Mouse (Mus musculus): ENCODE results near the gene Ntng2. TPM values are rescaled to one million over a fixed set of nuclear protein-coding genes. Genes with fewer than 3 reads are reported as not detected.

Ntng2 gene
- polyA plus RNA-seq, 1 experiment from 2014 or later = not detected

DNA sequence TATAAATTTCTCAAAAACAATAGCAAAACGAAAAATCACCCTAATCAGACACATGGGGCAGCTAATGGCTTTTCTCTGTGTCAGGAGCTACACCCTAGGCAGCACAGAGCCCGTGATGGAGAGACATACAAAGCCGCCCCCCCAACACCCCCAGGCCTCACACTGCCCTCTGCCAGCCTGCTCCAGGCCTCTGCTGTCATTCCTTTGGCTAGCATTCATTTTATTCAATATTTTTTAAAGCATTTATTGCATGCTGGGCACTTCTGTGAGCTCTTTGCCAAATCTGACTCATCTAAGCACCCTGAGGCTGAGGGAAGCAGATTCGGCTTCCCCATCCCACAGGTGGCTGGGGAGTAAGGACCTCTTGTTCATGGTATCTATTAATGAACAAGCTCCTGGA, 26.1 kb downstream of the Ntng2 start:
- H3K4me1 ChIP-seq (ENCODE audit: control insufficient read depth, insufficient read depth, low read length) = 0 out of 2 replicates have a peak, but pooled peaks cover 4% of the 10 kb centered on the region
- peaks cover 8% of the 10 kb centered on the region for H3K27me3 ChIP-seq (ENCODE audit: control insufficient read depth, insufficient read depth, low read length)
- 75% methylated on average over 4 of the region's 4 CpGs for WGBS (ENCODE audit: insufficient replicate concordance)
- no peak overlapping the region for H3K9ac ChIP-seq (ENCODE audit: low read depth, low read length)
- no peaks in the 10 kb centered on the region for H3K9me3 ChIP-seq (replicated peaks; ENCODE audit: control insufficient read depth, low read length)
- no peak for ATAC-seq (replicated peaks; ENCODE audit: insufficient number of reproducible peaks, low FRiP score, low TSS enrichment)
- no peak overlapping the region for H3K4me2 ChIP-seq
- H3K36me3 ChIP-seq (ENCODE audit: control insufficient read depth, insufficient read depth, low read length) = no peaks in the 10 kb centered on the region
- no peak overlapping the region for H3K27ac ChIP-seq (ENCODE audit: low read depth, low read length)
- H3K4me3 ChIP-seq (ENCODE audit: low read depth, low read length) = no peak overlapping the region

GRCm38 (mm10) chr2:29223591-29224262, 29.1 kb downstream of the Ntng2 start:
- H3K9me3 ChIP-seq (replicated peaks; ENCODE audit: control insufficient read depth, low read length) = no peaks in the 10 kb centered on the region
- H3K36me3 ChIP-seq (ENCODE audit: control insufficient read depth, insufficient read depth, low read length) = no peaks in the 10 kb centered on the region
- WGBS (ENCODE audit: insufficient replicate concordance) = 45% methylated on average over 7 of the region's 7 CpGs
- no peak overlapping the region for H3K4me3 ChIP-seq (ENCODE audit: low read depth, low read length)
- 0 out of 2 replicates have a peak, but pooled peaks cover 4% of the 10 kb centered on the region for H3K4me1 ChIP-seq (ENCODE audit: control insufficient read depth, insufficient read depth, low read length)
- H3K27me3 ChIP-seq (ENCODE audit: control insufficient read depth, insufficient read depth, low read length) = peaks cover 3% of the 10 kb centered on the region; the same call in 1 of the 2 replicates
- no peak overlapping the region for H3K27ac ChIP-seq (ENCODE audit: low read depth, low read length)
- no peak overlapping the region for H3K4me2 ChIP-seq
- ATAC-seq (replicated peaks; ENCODE audit: insufficient number of reproducible peaks, low FRiP score, low TSS enrichment) = no peak
- H3K9ac ChIP-seq (ENCODE audit: low read depth, low read length) = no peak overlapping the region

GRCm38 (mm10) chr2:29222302-29222701, 30.5 kb downstream of the Ntng2 start:
- Histone ChIP-seq H3K4me2 (no peak overlapping the region), H3K4me3 (ENCODE audit: low read depth, low read length) (no peak overlapping the region), H3K27me3 (ENCODE audit: control insufficient read depth, insufficient read depth, low read length) (no peaks in the 10 kb centered on the region), H3K27ac (ENCODE audit: low read depth, low read length) (no peak overlapping the region; the same call in 1 of the 2 replicates), H3K9me3 (replicated peaks; ENCODE audit: control insufficient read depth, low read length) (no peaks in the 10 kb centered on the region), H3K9ac (ENCODE audit: low read depth, low read length) (no peak overlapping the region), H3K36me3 (ENCODE audit: control insufficient read depth, insufficient read depth, low read length) (no peaks in the 10 kb centered on the region), H3K4me1 (ENCODE audit: control insufficient read depth, insufficient read depth, low read length) (0 out of 2 replicates have a peak, but pooled peaks cover 4% of the 10 kb centered on the region)
- 4% methylated on average over 4 of the region's 4 CpGs for WGBS (ENCODE audit: insufficient replicate concordance)
- ATAC-seq (replicated peaks; ENCODE audit: insufficient number of reproducible peaks, low FRiP score, low TSS enrichment) = no peak

DNA sequence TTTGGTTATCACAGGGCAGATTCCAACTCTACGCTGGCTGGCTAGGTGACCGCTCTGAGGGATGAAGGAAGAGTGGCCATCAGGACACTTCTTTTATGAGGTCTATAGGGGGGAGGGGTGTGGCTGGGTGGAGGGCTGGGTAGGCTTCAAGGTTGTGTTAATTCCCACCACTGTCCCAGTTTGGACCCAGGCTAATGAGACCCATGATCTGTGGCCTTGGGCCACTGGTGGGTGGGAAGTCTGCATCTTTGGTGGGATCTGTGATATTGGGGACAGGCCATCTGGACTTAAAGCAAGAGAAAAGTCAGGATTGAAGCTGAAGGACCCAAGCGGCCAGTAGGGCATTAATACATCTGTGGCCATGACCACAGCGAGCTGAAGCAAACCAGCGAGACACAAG, 34.0 kb downstream of the Ntng2 start:
- WGBS (ENCODE audit: insufficient replicate concordance) = 78% methylated on average over 5 of the region's 5 CpGs

DNA sequence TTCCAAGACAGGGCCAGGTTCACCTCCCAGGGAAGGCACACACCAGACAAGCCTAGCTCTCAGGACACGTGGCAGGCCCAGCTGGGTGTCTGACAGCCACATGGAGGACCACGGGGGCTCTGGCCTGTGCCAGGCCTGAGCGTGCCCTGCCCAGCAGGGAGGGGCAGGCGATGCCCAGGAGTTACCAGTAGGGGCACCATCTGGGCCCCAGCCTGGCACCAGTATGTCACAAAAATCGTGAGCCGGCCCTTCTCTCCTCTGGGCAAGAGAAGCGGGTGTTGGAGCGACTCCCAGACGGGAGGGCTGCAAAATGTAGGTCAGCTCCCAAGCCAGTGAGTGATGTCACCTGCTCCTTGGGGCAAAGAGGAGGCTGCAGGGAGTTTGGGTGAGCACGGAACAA, 34.9 kb downstream of the Ntng2 start:
- H3K4me2 ChIP-seq = no peak overlapping the region
- H3K9me3 ChIP-seq (replicated peaks; ENCODE audit: control insufficient read depth, low read length) = no peaks in the 10 kb centered on the region
- no peaks in the 10 kb centered on the region for H3K27me3 ChIP-seq (ENCODE audit: control insufficient read depth, insufficient read depth, low read length)
- H3K9ac ChIP-seq (ENCODE audit: low read depth, low read length) = no peak overlapping the region
- H3K27ac ChIP-seq (ENCODE audit: low read depth, low read length) = no peak overlapping the region
- 0 out of 2 replicates have a peak, but pooled peaks have one; percentile 18 for ATAC-seq (replicated peaks; ENCODE audit: insufficient number of reproducible peaks, low FRiP score, low TSS enrichment)
- H3K4me3 ChIP-seq (ENCODE audit: low read depth, low read length) = no peak overlapping the region
- 0 out of 2 replicates have a peak, but pooled peaks cover 4% of the 10 kb centered on the region for H3K4me1 ChIP-seq (ENCODE audit: control insufficient read depth, insufficient read depth, low read length)
- 64% methylated on average over 10 of the region's 10 CpGs for WGBS (ENCODE audit: insufficient replicate concordance)
- no peaks in the 10 kb centered on the region for H3K36me3 ChIP-seq (ENCODE audit: control insufficient read depth, insufficient read depth, low read length)

More for the DNA sequence above, 34.0 kb downstream of the Ntng2 start:
- no peaks in the 10 kb centered on the region for H3K27me3 ChIP-seq (ENCODE audit: control insufficient read depth, insufficient read depth, low read length)
- H3K9ac ChIP-seq (ENCODE audit: low read depth, low read length) = no peak overlapping the region
- H3K4me2 ChIP-seq = no peak overlapping the region
- no peak for ATAC-seq (replicated peaks; ENCODE audit: insufficient number of reproducible peaks, low FRiP score, low TSS enrichment)
- 0 out of 2 replicates have a peak, but pooled peaks cover 4% of the 10 kb centered on the region for H3K4me1 ChIP-seq (ENCODE audit: control insufficient read depth, insufficient read depth, low read length)
- no peak overlapping the region for H3K27ac ChIP-seq (ENCODE audit: low read depth, low read length)
- no peaks in the 10 kb centered on the region for H3K36me3 ChIP-seq (ENCODE audit: control insufficient read depth, insufficient read depth, low read length)
- no peak overlapping the region for H3K4me3 ChIP-seq (ENCODE audit: low read depth, low read length)
- H3K9me3 ChIP-seq (replicated peaks; ENCODE audit: control insufficient read depth, low read length) = no peaks in the 10 kb centered on the region

GRCm38 (mm10) chr2:29217042-29217441, 35.8 kb downstream of the Ntng2 start:
- H3K4me1 ChIP-seq (ENCODE audit: control insufficient read depth, insufficient read depth, low read length) = 0 out of 2 replicates have a peak, but pooled peaks cover 2% of the 10 kb centered on the region
- ATAC-seq (replicated peaks; ENCODE audit: insufficient number of reproducible peaks, low FRiP score, low TSS enrichment) = no peak

DNA sequence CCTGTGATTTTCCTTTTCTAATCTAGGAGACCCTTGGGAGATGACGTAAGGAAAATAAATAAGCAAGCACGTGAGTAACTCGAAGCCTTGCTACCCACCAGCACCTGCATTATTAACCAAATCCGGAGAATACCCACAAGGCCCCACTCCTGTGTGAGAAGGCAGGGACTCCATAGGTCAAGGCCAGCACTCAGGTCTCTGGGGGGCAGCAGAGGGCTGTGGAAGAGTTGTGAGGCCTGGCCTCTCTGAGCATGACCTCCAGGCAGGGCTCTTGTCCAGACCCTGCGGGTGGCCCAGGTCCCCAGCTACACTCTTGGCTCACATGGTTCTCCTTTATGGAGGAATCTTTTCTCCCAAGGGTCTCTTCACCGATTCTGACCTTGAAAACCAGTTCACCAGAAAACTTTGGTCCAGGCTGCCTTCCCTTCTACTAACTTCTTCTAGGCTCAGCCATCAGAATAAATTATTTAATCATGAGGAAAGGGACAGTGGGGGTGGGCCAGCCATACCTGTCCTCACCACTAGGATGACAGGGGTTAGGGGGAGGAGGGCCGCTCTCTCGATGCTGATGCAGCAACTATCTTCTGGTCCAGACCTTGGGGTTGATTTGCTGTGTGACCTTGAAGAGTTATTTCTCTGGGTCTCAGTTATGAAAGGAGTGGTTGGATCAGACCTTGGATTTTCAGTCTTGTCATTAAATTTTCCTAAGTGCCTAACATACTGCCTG, 36.4 kb downstream of the Ntng2 start:
- H3K4me2 ChIP-seq = no peak overlapping the region
- no peak overlapping the region for H3K27ac ChIP-seq (ENCODE audit: low read depth, low read length)
- 0 out of 2 replicates have a peak, but pooled peaks have one; percentile 35 for ATAC-seq (replicated peaks; ENCODE audit: insufficient number of reproducible peaks, low FRiP score, low TSS enrichment)
- no peak overlapping the region for H3K9ac ChIP-seq (ENCODE audit: low read depth, low read length)
- H3K27me3 ChIP-seq (ENCODE audit: control insufficient read depth, insufficient read depth, low read length) = no peaks in the 10 kb centered on the region
- H3K9me3 ChIP-seq (replicated peaks; ENCODE audit: control insufficient read depth, low read length) = no peaks in the 10 kb centered on the region
- no peak overlapping the region for H3K4me3 ChIP-seq (ENCODE audit: low read depth, low read length)
- H3K36me3 ChIP-seq (ENCODE audit: control insufficient read depth, insufficient read depth, low read length) = no peaks in the 10 kb centered on the region
- WGBS (ENCODE audit: insufficient replicate concordance) = 46% methylated on average over 8 of the region's 8 CpGs
- no peaks in the 10 kb centered on the region for H3K4me1 ChIP-seq (ENCODE audit: control insufficient read depth, insufficient read depth, low read length)

More at GRCm38 (mm10) chr2:29217042-29217441, 35.8 kb downstream of the Ntng2 start:
- Histone ChIP-seq H3K9ac (ENCODE audit: low read depth, low read length) (no peak overlapping the region), H3K27me3 (ENCODE audit: control insufficient read depth, insufficient read depth, low read length) (no peaks in the 10 kb centered on the region), H3K36me3 (ENCODE audit: control insufficient read depth, insufficient read depth, low read length) (no peaks in the 10 kb centered on the region), H3K4me3 (ENCODE audit: low read depth, low read length) (no peak overlapping the region), H3K9me3 (replicated peaks; ENCODE audit: control insufficient read depth, low read length) (no peaks in the 10 kb centered on the region), H3K27ac (ENCODE audit: low read depth, low read length) (no peak overlapping the region), H3K4me2 (no peak overlapping the region)
- 77% methylated on average over 5 of the region's 5 CpGs for WGBS (ENCODE audit: insufficient replicate concordance)

DNA sequence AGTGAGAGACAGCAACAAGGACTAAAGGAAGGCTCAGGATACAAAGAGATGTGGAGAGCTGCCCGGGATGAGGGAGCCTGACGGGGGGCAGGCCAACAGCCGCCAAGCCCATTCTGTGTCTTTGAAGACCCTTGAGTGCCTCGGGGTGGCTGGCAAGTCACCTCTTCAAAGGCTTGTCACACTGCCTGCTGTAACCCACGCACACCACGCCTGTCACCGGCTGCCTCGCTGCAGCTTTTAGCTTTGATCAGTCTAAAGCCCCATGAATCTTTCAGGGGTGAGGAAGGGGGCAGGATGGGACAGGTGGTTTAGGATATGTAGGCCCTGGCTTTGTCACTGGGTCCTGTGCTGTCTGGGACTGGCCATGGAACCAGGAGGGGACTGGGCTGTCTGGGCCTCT, 46.6 kb downstream of the Ntng2 start:
- no peak overlapping the region for H3K4me2 ChIP-seq
- ATAC-seq (replicated peaks; ENCODE audit: insufficient number of reproducible peaks, low FRiP score, low TSS enrichment) = no peak
- peaks cover 16% of the 10 kb centered on the region for H3K27me3 ChIP-seq (ENCODE audit: control insufficient read depth, insufficient read depth, low read length)
- WGBS (ENCODE audit: insufficient replicate concordance) = 22% methylated on average over 8 of the region's 8 CpGs
- no peak overlapping the region for H3K4me3 ChIP-seq (ENCODE audit: low read depth, low read length)
- H3K27ac ChIP-seq (ENCODE audit: low read depth, low read length) = no peak overlapping the region
- no peaks in the 10 kb centered on the region for H3K4me1 ChIP-seq (ENCODE audit: control insufficient read depth, insufficient read depth, low read length)
- no peak overlapping the region for H3K9ac ChIP-seq (ENCODE audit: low read depth, low read length)
- no peaks in the 10 kb centered on the region for H3K9me3 ChIP-seq (replicated peaks; ENCODE audit: control insufficient read depth, low read length)
- H3K36me3 ChIP-seq (ENCODE audit: control insufficient read depth, insufficient read depth, low read length) = no peaks in the 10 kb centered on the region

Data from heart, embryonic 11.5 days (tissue).